Mouse (Mus musculus) stomach, postnatal 0 days (tissue): ENCODE measurements at regions not wholly inside any gene's neighbourhood (a gene's known extent, or its start where the extent isn't known, plus 50 kb on each side); places are given as distances from the start of the nearest gene placed in this dataset.
A peak's percentile ranks its signal among the peaks of the same experiment; 100 is the strongest.

Source experiments
- ATAC-seq: fragments of 200-750 bp; cut with Nextera tagmentation; 2 replicates; pipeline ENCODE4 v1.8.0; 2017; ENCODE audit not compliant: low FRiP score, low TSS enrichment
- DNase-seq: peaks from one replicate; pipeline ENCODE4 v3.0.0-alpha.2; 2016; ENCODE audit warnings: low spot score
- H3K27ac ChIP-seq: fragments of 300-500 bp; sonication (generic); replicated peaks from 2 replicates; pipeline ENCODE4 v1.5.1; 2014; ENCODE audit warnings: mild to moderate bottlenecking, control low read depth
- H3K27me3 ChIP-seq: fragments of 300-500 bp; sonication (generic); 2 replicates; pipeline ENCODE4 v1.6.1; 2014; ENCODE audit warnings: low read length; ENCODE audit not compliant: control insufficient read depth, insufficient read depth
- H3K36me3 ChIP-seq: fragments of 300-500 bp; sonication (generic); 2 replicates; pipeline ENCODE4 v1.6.1; 2014; ENCODE audit warnings: low read length, mixed read lengths; ENCODE audit not compliant: control insufficient read depth, insufficient read depth
- H3K4me1 ChIP-seq: fragments of 300-500 bp; sonication (generic); replicated peaks from 2 replicates; pipeline ENCODE4 v1.6.1; 2014; ENCODE audit warnings: antibody characterized with exemption; ENCODE audit not compliant: control insufficient read depth, insufficient read depth
- H3K4me2 ChIP-seq: fragments of 300-500 bp; sonication (generic); replicated peaks from 2 replicates; pipeline ENCODE4 v1.6.1; 2014; ENCODE audit warnings: low read depth, mild to moderate bottlenecking, control low read depth, moderate library complexity
- H3K4me3 ChIP-seq: fragments of 300-500 bp; sonication (generic); 2 replicates; pipeline ENCODE4 v1.5.1; 2014; ENCODE audit warnings: low read depth, low read length, control low read depth
- H3K9ac ChIP-seq: fragments of 300-500 bp; sonication (generic); 2 replicates; pipeline ENCODE4 v1.6.1; 2014; ENCODE audit warnings: mild to moderate bottlenecking, low read length, control low read depth, mixed read lengths
- H3K9me3 ChIP-seq: fragments of 300-500 bp; sonication (generic); 2 replicates; pipeline ENCODE4 v1.6.1; 2016; ENCODE audit warnings: low read length; ENCODE audit not compliant: control insufficient read depth
- CTCF ChIP-seq: IDR thresholded peaks from 2 replicates; pipeline ENCODE4 v1.5.1; 2016; ENCODE audit warnings: antibody characterized with exemption, low read depth, mild to moderate bottlenecking, moderate library complexity
- EP300 ChIP-seq: optimal IDR thresholded peaks from 2 replicates; pipeline ENCODE3; 2016; ENCODE audit warnings: antibody characterized with exemption
- WGBS: fragments of 180-500 bp; shearing (Covaris S2); extraction: QIAGEN DNeasy Blood & Tissue Kit; methylation state at CpG from one replicate; pipeline ENCODE4 v1.1.7; 2014; 5-methylcytosine and 5-hydroxymethylcytosine counted together

DNA sequence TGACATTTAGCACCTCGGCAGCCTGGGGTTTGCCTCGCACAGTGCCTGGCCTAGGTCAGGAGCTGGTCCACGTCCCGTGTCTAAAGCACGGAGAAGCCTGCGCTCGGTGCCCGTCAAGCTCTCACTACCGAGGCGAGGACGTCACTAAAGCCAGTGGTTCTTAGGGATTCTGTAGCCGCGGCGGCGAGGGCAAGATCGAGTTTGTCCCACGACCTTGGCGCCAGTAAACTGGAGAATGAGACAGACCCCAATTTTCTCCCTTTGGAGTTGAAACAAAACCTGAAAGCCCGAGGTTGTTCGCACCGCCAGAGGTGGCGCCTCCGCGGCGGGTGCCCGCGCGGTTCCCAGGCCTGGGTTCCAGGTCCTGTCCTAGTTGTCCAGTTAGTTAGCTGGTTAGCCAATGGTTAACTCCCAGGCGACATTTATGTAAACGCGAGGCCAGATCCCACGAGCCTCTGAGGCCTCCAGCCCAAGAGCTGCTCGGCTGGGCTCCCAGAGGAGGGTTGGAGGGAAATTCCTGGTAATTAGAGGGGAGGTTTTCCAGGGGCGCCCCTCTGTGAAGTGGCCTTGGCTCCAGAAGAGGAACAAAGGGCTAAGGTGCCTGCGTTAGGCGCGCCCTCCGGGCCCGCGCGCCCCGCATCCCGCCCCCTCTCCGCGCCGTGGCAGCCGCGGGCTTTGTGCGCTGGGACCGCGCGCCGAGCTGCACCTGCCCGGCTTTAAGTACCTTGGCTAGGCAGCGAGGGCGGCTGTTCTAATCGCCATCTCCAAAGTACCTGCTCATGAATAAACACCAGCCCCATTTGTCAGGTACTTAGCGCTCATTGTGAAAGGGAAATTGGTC, 74.0 kb downstream of the Rhcg start:
- H3K4me2 ChIP-seq, result no peak overlapping the region
- peak overlapping the region; percentile 6; the same call in 1 of the 2 replicates for H3K4me3 ChIP-seq
- no peak for TF ChIP-seq CTCF
- no peak for TF ChIP-seq EP300
- H3K27ac ChIP-seq, result no peak overlapping the region
- ATAC-seq, result no peak
- no peak for DNase-seq
- H3K9me3 ChIP-seq, result no peaks in the 10 kb centered on the region
- no peaks in the 10 kb centered on the region for H3K36me3 ChIP-seq
- no peak overlapping the region for H3K9ac ChIP-seq
- peaks cover 25% of the 10 kb centered on the region for H3K27me3 ChIP-seq
- 2% methylated on average over 58 of the region's 58 CpGs for WGBS
- H3K4me1 ChIP-seq, result no peaks in the 10 kb centered on the region

DNA sequence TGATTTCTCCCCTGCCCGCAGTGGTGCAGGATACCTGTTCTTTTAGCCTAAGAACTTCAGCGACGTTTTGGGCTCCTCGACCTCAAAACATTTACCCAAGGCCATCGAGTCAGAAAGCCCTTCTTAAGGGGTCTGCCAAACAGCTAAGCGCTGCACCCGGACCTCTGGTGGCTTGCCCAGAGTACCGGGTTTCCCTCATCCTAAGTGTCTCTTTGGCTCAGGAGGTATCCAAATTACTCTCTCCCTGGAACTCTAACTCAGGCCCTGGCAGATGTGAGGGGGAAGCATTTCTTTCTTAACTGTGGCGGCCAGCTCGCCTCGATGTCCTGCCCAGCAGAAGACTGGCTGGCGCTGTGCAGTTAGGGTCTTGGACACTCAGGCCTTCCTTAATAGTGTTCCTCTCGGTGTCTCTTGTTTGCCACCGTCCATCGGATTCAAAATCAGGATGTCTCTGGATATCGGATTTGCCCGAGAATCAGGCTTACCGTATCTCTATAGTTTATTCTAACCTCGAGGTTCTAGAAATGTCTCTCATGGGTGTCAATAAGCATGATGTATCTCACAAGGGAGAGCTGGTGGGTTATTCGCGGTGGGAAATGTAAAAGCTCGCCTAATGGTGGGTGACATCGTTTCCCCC, 75.0 kb downstream of the Rhcg start:
- WGBS, result 4% methylated on average over 23 of the region's 23 CpGs
- ATAC-seq (no peak), DNase-seq (no peak)
- no peaks in the 10 kb centered on the region for H3K9me3 ChIP-seq
- TF ChIP-seq EP300 (no peak), CTCF (no peak)
- H3K9ac ChIP-seq, result no peak overlapping the region
- no peaks in the 10 kb centered on the region for H3K36me3 ChIP-seq
- H3K4me2 ChIP-seq, result no peak overlapping the region
- H3K27me3 ChIP-seq, result peaks cover 33% of the 10 kb centered on the region
- H3K4me1 ChIP-seq, result no peaks in the 10 kb centered on the region
- no peak overlapping the region for H3K4me3 ChIP-seq
- H3K27ac ChIP-seq, result no peak overlapping the region

GRCm38 (mm10) chr7:79540246-79540645, 74.1 kb upstream of the Polg start:
- DNase-seq, result no peak
- Histone ChIP-seq H3K4me2 (no peak overlapping the region), H3K9me3 (no peaks in the 10 kb centered on the region), H3K27ac (no peak overlapping the region), H3K36me3 (no peaks in the 10 kb centered on the region), H3K4me3 (no peak overlapping the region), H3K4me1 (peaks cover 4% of the 10 kb centered on the region), H3K9ac (no peak overlapping the region), H3K27me3 (peaks cover 48% of the 10 kb centered on the region)
- 31% methylated on average over 2 of the region's 2 CpGs for WGBS
- ATAC-seq, result no peak
- TF ChIP-seq EP300 (no peak), CTCF (no peak)

DNA sequence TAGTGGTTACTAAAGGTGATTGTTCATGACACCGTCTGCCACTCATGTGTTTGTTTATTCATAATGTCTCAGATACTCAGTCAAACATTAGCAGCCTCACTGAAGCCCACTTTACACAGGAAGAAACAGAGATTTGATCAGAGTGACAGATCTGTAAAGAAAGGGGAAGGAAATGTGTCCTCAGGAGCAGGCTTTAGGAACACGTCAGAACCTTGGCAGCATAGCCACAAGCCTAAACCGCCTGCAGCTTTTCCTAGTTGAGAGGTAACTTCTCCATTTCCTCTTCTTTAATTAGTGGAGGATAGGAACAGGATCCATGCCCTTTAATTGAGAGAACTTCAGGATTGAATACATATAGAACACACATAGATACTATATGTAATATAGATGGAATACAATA, 73.3 kb upstream of the Polg start:
- H3K27ac ChIP-seq, result no peak overlapping the region
- H3K27me3 ChIP-seq, result peaks cover 44% of the 10 kb centered on the region
- no peaks in the 10 kb centered on the region for H3K9me3 ChIP-seq
- no peak overlapping the region for H3K4me2 ChIP-seq
- no peak overlapping the region for H3K4me3 ChIP-seq
- H3K36me3 ChIP-seq, result no peaks in the 10 kb centered on the region
- no peak for DNase-seq
- peaks cover 4% of the 10 kb centered on the region for H3K4me1 ChIP-seq
- ATAC-seq, result no peak
- TF ChIP-seq CTCF (no peak), EP300 (no peak)
- 3% methylated on average over 3 of the region's 3 CpGs for WGBS
- no peak overlapping the region for H3K9ac ChIP-seq

GRCm38 (mm10) chr7:79536157-79536641, 70.0 kb upstream of the Polg start:
- Histone ChIP-seq H3K9ac (no peak overlapping the region), H3K9me3 (no peaks in the 10 kb centered on the region), H3K36me3 (no peaks in the 10 kb centered on the region), H3K4me2 (peak overlapping the region; percentile 61), H3K4me3 (peak overlapping the region; percentile 37), H3K27ac (no peak overlapping the region), H3K4me1 (peaks cover 4% of the 10 kb centered on the region), H3K27me3 (peaks cover 42% of the 10 kb centered on the region)
- whole genome bisulfite sequencing, result under 1% methylated on average over 27 of the region's 27 CpGs
- DNase-seq (no peak), ATAC-seq (peak; percentile 51; the same call in 1 of the 2 replicates)
- TF ChIP-seq CTCF (peak; percentile 36), EP300 (no peak)
